Mouse (Mus musculus): Measurements from ENCODE around the gene Rapsn.
"Not testable (repeated sequence)": the region's sequence is repeated elsewhere in the genome, so short reads cannot be mapped to it uniquely, and the experiment has no call there.

Gene Rapsn

DNA sequence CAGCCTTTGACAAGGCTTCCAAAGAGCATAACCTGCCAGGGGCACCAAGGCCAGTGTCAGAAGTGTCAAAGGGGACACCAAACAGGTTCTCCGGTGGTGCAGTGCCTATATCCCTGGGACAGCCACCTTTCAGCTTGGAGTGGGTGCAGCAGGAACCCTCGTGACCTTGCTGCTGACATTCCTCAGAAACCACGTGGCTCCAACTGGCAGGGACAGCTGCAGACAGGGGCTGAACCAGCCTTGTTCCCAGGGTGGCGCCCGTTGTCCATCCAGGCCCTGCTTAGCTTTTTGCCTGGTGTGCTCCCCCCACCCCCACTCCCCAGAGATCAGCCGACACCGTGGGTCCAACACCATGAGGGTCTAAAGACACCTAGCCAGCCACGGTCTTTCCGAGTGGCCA, at the start of gene Rapsn:
Gene Rapsn (plus strand): TSS at position 236 of the 400 bp plus-strand sequence.
- no peak for DNase-seq (ENCODE audit: low spot score)

DNA sequence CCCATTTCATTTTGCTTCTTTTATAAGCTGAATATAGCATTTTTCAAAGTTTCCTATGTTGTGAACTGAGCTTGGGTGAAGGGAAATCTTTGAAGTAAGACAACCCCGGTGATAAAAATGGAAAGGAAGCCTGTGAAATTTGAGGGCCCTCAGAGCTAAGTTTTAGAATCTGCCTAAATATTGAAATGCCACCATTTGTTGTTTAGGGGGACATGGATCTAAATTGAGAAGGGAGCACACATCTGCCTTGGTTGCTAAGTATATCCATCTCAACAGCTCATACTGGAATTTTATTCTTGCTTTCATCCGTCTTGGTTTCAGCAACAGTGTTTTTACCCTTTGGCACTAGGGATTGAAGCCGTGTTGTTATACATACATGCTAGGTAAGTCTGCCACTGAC, 49.4 kb upstream of the Rapsn start:
- no peak for DNase-seq (ENCODE audit: low spot score)

DNA sequence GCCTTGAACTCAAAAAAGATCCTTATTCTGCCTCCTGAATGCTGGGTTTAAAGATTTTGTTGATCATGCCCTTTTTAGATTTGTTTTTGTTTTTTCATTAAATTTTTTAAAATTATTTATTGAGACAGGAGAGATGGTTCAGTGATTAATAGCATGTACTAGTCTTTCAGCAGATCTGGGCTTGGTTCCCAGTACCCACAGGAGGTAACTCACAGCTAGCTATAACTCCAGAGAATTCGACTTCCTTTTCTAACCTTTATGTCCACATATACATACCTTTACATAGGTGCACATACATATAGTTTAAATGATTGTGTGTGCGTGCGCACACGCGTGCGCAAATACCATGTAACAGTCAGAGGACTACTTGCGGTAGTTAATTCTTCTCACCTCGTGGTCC, 26.9 kb upstream of the Rapsn start:
- no peak for DNase-seq (ENCODE audit: low spot score)

DNA sequence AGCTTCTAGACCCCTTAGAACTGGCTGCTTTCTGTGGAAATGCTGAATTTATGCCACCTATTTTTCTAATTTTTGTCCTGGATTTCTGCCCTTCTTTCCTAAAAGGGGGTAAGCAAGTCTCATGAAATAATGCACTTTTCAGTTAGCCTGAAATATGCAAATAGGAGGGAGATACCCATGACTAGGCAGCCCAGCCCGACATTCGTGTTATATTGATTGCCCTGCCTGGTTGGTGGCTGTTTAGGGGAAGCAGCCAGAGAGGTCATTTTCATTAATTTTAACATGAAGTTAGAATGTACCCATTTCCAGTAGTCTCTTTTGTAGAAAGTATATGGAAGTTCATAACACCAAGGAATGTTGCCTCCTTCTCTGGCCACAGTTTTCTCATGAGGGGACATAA, 21.5 kb upstream of the Rapsn start:
- DNase-seq (ENCODE audit: low spot score): no peak

DNA sequence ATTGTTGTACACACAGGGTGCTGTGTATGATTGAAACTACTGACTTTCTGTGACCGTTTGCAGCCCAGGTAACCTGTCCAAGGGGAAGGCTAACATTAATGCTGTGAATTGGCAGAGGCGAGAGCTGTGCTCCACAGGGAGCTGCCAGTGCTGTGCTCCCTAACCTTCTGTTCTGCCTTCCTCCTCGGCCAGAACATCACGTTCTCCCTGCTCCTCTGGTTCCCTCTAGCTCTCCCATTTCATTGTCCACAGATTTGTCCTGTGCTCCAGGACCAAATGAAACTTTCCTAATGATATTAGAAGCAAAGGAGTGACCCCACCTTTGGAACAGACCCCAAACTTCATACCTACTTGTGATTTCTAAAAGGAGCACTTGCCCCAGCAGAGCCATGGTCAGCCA, 20.0 kb upstream of the Rapsn start:
- no peak for DNase-seq (ENCODE audit: low spot score)

DNA sequence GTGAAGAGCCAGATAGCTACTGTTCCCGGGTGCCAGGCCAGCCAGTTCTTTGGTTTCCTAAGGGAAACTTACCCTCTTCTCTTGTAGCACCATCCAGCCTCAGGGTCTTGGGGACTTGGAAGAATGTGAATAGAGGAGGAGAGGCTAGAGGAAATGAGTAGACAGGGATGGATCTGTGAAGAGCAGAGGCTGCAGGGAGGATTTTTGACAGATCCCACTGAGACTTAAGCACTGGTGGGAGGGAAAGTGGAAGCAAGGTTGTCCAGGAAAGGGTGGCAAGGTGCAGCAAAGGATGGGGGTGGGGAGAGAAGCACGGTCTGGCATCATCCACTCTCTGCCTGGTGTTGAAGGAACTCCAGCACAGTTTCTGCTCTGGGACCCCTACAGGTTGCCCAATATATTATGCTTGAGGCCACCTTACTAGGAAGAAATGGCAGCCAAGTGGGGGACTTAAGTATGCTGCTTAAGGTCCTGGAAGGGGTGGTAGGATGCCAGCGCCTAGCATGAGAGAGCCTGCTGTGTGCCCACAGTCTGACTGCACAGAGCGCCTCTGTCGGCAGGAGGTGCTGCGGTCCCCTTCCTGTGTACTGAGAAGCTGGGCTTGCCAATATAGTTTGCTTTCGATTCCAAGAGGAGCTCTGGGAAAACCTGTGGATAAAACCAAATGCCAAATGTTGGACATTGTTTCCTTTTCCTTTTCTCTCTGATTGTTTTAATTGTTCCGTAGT, 17.2 kb upstream of the Rapsn start:
- no peak for DNase-seq (ENCODE audit: low spot score)

DNA sequence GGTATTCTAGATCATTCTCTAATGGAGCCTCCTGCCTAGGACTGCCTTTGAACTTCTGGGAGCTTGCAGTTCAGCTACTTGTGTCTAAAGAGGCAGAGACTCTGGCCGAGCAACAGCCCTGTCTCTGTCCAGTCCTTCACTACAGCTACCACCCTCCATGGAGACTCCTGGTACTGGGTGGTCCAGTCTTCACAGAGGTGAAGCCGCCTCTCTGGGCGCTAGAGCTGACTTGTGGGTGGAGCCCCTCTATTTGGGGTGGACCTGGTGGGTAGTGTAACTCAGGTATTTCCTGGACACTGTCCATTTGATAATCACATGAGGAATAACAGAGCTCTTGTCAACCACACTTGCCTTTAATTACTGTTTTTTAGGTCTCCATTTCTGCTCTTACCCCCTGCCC, 15.5 kb upstream of the Rapsn start:
- DNase-seq (ENCODE audit: low spot score): no peak

DNA sequence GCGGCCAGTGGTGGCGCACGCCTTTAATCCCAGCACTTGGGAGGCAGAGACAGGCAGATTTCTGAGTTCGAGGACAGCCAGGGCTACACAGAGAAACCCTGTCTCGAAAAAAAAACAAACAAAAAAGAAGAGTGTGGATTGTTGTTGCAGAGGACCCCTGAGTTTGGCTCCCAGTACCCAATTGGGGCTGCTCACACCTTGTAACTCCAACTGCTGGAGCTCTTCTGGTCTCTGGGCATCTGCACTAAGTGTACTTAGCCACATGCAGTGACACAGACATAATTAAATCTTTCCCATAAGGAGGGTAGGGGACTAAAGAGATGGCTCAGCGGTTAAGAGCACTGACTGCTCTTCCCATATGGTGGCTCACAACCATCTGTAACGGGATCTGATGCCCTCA, 13.2 kb upstream of the Rapsn start:
- DNase-seq (ENCODE audit: low spot score): not testable (repeated sequence)

DNA sequence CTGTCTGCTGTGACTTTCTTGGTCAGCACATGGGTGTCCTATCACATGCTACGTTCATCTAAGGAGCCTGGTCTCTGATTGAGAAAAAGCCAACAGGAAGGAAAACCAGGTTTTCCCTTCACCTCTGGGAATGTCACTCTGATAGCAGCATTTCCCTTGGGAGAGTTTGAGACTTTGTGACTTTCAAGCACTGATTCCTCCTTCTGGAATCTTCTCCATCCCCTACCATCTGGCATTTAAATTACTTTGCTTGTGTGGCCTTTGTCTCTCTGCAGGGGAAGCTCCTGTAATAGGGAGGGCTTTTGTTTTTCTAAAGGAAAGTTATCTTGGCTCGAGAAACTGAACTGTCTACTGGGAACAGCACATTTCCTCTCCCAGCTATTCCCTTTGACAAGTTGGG, 12.3 kb upstream of the Rapsn start:
- no peak for DNase-seq (ENCODE audit: low spot score)

DNA sequence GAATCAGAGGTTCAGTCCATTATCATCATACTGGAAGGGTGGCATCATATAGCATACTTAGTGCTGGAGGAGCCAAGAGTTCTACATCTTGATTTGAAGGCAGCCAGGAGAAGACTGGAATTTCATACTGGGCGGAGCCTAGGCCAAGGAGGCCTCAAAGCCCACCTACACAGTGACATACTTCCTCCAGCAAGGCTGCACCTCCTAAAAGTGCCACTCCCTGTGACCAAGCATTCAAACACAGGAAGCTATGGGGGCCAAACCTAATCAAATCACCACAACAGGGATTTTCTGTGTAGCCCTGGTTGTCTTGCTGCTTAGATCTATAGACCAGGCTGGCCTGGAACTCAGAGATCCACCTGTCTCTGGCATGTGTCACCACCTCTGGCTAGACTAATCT, 11.5 kb upstream of the Rapsn start:
- no peak for DNase-seq (ENCODE audit: low spot score)

DNA sequence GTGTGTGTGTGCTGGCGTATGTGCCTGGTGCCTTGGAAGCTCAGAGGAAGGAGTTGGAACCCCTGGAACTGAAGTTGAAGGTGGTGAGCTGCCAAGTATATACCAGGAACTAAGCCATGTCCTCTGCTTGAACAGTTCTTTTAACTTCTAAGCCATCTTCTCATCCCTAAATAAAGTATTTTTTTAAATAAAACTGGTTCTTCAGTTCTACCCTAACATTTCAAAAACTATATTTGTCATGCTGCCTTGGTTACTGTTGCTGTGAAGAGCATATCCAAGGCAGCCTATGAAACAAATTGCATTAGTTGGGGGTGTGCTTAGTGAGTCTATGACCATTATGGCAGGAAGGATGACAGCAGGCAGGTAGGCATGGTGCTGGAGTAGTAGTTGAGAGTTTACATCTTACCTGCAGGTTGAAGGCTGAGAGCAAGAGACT, 10.3 kb upstream of the Rapsn start:
- DNase-seq (ENCODE audit: low spot score): no peak

DNA sequence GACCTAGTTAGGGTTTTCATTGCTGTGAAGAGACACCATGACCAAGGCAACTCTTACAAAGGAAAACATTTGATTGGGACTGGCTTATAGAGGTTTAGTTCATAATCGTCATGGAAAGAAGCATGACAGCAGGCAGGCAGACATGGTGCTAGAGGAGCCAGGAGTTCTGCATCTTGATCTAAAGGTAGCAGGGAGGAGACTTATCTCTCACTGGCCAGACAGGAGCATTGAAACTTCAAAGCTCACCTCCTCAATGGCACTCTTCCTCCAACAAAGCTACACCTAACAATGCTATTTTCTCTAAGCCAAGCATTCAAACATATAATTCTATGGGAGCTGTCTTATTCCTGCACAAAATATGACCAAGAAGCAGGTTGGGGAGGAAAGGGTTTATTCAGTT, 8.9 kb upstream of the Rapsn start:
- DNase-seq (ENCODE audit: low spot score): no peak

DNA sequence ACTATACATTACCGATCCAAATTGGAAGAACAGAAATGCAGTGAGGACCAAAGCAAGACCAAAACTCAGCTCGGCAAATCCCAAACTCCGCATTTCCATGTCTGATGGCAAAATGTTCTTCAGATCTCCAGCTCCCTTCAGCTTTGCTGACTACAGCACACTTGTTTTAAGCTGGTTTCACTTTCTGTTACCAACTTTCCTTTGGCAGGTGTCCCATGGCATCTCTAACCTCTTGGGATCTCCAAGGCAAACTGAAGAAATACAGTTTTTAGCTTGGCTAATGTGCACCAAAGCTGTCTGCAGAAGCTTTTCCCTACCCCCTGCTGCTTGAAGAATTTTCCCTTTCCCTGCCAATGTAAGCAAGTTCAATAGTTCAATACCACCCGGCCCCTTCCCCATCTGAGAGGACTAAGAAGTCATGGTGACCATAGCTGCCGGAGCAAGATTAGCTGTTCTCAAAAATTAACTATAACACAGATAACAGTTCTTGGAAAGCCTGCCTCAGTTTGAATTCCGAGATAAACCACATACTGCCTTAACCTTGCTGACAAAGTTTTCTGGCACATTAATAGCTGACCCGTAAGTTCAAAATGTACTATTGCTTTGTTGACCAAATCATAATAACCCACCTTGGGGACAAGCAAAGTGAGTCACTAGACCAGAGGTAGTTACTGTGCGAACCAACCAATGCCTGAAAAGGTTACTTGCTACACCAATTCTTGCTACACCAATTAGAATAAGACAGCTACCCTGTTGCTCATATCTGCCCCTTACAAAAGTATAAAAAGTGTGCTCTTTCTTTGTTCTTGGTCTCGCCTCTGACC, 7.8 kb upstream of the Rapsn start:
- peak; percentile 38 for DNase-seq (ENCODE audit: low spot score)

DNA sequence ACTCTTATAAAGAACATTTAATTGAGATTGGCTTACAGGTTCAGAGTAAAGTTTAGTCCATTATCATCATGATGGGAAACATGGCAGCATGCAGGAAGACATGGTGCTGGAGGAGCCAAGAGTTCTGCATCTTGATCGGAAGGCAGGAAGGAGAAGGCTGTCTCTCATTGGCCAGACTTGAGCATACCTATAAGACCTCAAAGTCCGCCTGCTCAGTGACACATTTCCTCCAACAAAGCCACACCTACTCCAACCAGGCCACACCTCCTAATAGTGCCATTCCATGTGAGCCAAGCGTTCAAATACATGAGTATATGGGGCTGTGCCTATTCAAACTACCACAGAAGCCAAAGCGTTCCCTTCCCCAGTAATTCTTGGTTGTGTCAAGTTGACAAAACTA, 4.2 kb upstream of the Rapsn start:
- DNase-seq (ENCODE audit: low spot score): no peak

DNA sequence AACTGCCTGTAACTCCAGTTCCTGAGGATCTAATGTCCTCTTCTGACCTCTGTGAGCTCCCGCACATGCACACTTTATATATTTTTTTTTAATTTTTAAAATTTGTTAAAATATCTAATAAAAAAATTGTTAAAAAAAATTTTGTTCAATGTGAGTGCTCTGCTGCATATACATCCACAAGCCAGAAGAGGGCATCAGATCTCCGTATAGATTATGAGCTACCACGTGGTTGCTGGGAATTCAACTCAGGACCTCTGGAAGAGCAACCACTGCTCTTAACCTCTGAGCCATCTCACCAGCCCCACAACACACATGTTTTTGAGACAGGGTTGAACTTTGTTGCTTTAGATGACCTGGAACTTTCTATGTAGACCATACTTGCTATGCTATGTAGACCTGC, 2.4 kb upstream of the Rapsn start:
- no peak for DNase-seq (ENCODE audit: low spot score)

DNA sequence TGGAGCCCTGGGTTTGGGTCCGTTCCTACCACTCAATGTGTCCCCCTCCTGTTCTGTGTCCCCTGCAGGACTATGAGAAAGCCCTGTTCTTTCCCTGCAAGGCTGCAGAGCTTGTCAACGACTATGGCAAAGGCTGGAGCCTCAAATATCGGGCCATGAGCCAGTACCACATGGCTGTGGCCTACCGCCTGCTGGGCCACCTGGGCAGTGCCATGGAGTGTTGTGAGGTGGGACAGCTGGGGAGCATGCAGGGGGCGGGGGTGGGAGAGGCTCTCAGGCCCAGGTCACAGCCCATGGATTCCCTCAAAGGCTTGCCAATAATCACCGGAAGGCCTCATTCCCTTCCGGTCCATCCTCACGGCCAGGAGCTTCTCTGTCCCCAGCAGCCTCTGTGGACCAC, 6.4 kb downstream of the Rapsn start:
- DNase-seq (ENCODE audit: low spot score): no peak

DNA sequence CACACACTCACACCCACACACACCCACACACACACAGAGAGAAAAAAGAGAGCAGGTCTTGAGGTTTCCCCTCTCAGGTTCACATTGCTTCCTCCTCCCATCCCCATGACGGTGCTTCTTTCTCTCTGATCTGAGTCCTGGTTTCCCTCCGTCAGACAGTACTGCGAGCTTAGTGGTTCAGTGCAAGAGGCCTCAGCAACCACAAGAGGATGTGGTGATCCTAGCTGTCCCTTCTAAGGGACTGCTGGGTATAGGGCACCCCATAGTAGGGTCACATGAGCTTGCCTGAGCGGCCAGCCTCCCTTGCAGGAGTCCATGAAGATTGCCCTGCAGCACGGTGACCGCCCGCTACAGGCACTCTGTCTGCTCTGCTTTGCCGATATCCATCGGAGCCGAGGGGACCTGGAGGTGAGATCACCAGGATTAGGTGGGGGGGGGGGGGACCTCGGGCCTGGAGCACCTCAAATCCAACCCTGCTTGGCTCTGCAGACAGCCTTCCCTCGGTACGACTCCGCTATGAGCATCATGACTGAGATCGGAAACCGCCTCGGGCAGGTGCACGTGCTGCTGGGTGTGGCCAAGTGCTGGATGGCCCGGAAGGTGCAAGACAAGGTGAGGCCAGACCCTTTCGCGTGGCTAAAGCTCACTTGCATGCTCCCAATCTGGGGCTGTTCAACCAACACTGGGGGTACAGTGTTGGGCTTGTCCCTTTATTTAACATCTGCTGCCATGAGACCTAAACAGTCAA, 7.4 kb downstream of the Rapsn start:
- no peak for DNase-seq (ENCODE audit: low spot score)

DNA sequence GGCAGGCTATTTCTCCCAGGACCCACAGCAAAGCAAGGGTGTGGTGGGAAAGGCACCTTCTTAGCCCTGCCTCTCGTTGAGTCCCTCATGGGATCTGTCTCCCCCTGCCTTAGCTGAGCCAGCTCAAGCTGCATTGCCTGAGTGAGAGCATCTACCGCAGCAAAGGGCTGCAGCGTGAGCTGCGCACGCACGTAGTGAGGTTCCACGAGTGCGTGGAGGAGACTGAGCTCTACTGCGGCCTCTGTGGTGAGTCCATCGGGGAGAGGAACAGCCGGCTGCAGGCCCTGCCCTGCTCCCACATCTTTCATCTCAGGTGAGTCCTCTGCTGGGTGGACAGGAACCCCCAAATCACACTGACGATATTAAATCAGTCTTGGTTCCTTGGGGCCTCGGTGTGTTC, 9.3 kb downstream of the Rapsn start:
- DNase-seq (ENCODE audit: low spot score): no peak

DNA sequence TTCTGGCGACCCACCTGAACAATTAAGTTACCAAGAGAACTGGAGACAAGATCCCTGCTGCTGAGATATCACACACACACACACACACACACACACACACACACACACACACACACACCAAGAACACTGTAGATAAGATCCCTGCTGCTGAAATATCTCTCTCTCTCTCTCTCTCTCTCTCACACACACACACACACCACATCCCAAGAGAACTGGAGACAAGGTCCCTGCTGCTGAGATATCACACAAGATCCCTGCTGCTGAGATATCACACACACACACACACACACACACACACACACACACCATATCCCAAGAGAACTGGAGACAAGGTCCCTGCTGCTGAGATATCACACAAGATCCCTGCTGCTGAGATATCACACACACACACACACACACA, 10.4 kb downstream of the Rapsn start:
- not testable (repeated sequence) for DNase-seq (ENCODE audit: low spot score)

DNA sequence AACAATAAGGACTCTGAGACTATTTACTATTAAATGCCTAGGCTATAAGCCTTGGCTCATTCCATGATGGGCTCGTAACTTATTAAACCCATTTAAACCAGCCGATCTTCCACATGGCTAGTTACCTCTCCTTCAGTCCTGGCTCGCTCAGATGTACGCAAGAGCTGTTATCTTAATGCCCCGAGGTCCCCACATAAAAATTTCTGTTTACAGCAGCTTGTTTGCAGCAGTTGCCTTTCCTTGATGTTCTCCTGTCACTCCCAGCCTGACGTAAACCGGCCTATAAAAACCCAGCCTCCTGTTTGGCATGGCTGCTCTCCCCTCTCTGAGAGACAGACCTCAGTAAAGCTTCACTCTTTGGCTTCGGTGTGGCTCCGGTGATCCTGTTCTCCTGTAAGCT, 11.9 kb downstream of the Rapsn start:
- no peak for DNase-seq (ENCODE audit: low spot score)

DNA sequence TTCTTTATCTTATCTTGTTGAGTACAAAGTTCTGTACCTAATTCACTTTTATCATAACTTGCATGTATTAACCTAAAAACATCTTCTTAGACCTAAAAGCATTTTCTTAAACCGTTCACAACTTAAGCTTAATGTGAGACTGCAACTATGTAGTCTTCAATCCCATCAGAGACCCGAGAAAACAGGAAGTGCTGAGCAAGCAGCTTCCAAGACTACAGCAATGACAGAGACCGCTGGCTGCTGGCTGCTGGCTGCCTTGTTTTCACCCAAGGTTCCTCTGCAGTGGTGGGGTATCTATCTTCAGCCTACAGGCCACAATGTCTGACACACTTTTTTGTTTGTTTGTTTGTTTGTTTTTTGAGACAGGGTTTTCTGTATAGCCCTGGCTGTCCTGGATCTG, 16.5 kb downstream of the Rapsn start:
- DNase-seq (ENCODE audit: low spot score): no peak

DNA sequence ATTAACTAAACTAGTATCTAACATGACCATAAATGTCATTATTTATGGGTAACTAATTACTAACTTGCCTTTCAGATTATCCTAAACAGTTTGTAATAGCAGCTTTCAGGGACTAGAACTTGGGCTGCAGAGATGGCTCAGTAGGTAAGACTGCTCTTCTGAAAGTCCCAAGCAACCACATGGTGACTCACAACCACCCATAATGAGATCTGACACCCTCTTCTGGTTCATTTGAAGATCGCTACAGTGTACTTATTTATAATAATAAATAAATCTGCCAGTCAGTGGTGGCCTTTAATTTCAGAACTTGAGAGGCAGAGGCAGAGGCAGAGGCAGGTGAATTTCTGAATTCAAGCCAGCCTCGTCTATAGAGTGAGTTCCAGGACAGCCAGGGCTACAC, 17.3 kb downstream of the Rapsn start:
- no peak for DNase-seq (ENCODE audit: low spot score)

All from ovary, postnatal 14 days (tissue).